Mouse (Mus musculus): ENCODE measurements around the gene Relt.

- no peak for TF ChIP-seq POLR2A (IDR thresholded peaks at IDR 0.05; ENCODE audit: low read depth, low read length)
- TF ChIP-seq CTCF (IDR thresholded peaks at IDR 0.05; ENCODE audit: extremely low read depth, insufficient read depth, insufficient read length, insufficient replicate concordance): no peak
Observed at GRCm38 (mm10) chr7:100875822-100876221, 12.6 kb upstream of the Relt start.
